Mouse (Mus musculus) heart, postnatal 0 days (tissue): Measurements from ENCODE around the gene Armcx5. TPM values are rescaled to one million over a fixed set of nuclear protein-coding genes. Genes with fewer than 3 reads are reported as not detected.
"Not testable (repeated sequence)": the region's sequence is repeated elsewhere in the genome, so short reads cannot be mapped to it uniquely, and the experiment has no call there.

Source experiments
- ATAC-seq: fragments of 200-750 bp; cut with Nextera tagmentation; 2 replicates; pipeline ENCODE4 v1.8.0; 2017; ENCODE audit warnings: low read depth, moderate number of reproducible peaks, moderate library complexity; ENCODE audit not compliant: insufficient read depth
- DNase-seq: peaks from one replicate; pipeline ENCODE4 v3.0.0-alpha.2; 2016; ENCODE audit warnings: low spot score
- H3K27ac ChIP-seq: fragments of 300-500 bp; sonication (generic); 2 replicates; pipeline ENCODE4 v1.5.1; 2014; ENCODE audit warnings: low read depth, mild to moderate bottlenecking
- H3K27me3 ChIP-seq: fragments of 300-500 bp; sonication (generic); 2 replicates; pipeline ENCODE4 v1.6.1; 2014; ENCODE audit warnings: low read length, mixed read lengths; ENCODE audit not compliant: control insufficient read depth, insufficient read depth
- H3K36me3 ChIP-seq: fragments of 300-500 bp; sonication (generic); replicated peaks from 2 replicates; pipeline ENCODE4 v1.6.1; 2014; ENCODE audit warnings: low read length, mixed read lengths; ENCODE audit not compliant: control insufficient read depth, insufficient read depth
- H3K4me1 ChIP-seq: fragments of 300-500 bp; sonication (generic); 2 replicates; pipeline ENCODE4 v1.6.1; 2014; ENCODE audit warnings: antibody characterized with exemption; ENCODE audit not compliant: control insufficient read depth, insufficient read depth
- H3K4me2 ChIP-seq: fragments of 300-500 bp; sonication (generic); 2 replicates; pipeline ENCODE4 v1.6.1; 2014; ENCODE audit warnings: low read depth, mild to moderate bottlenecking, low read length, moderate library complexity
- H3K4me3 ChIP-seq: fragments of 300-500 bp; sonication (generic); 2 replicates; pipeline ENCODE4 v1.5.1; 2014; ENCODE audit warnings: low read depth, low read length
- H3K9ac ChIP-seq: fragments of 300-500 bp; sonication (generic); replicated peaks from 2 replicates; pipeline ENCODE4 v1.6.1; 2014; ENCODE audit warnings: low read depth, low read length, mixed read lengths
- H3K9me3 ChIP-seq: fragments of 300-500 bp; sonication (generic); replicated peaks from 2 replicates; pipeline ENCODE4 v1.6.1; 2016; ENCODE audit warnings: low read length; ENCODE audit not compliant: control insufficient read depth
- CTCF ChIP-seq: IDR thresholded peaks from 2 replicates; pipeline ENCODE4 v1.5.1; 2016; ENCODE audit warnings: antibody characterized with exemption, control low read depth, low read depth
- EP300 ChIP-seq: IDR thresholded peaks from 2 replicates; pipeline ENCODE4 v1.6.1; 2016; ENCODE audit warnings: antibody characterized with exemption, low read depth
- WGBS: fragments of 180-500 bp; shearing (Covaris S2); extraction: QIAGEN DNeasy Blood & Tissue Kit; methylation state at CpG from one replicate; pipeline ENCODE4 v1.1.7; 2014; 5-methylcytosine and 5-hydroxymethylcytosine counted together
- polyA plus RNA-seq: library from polyadenylated mRNA; unstranded; fragments of >200 nt; fragmentation: Nextera tagmentation; extraction: Ambion mirVana; gene quantifications from 2 replicates; pipeline ENCODE4 v1.2.1, GENCODE M21; 2015
- total RNA-seq: library from RNA; depleted of rRNA; stranded (reverse); fragments of >200 nt; gene quantifications from 2 replicates; pipeline ENCODE4 v1.2.3, GENCODE M21; 2014; ENCODE audit warnings: low replicate concordance

The Armcx5 gene
- total and polyA plus RNA-seq, 2 experiments from 2014 or later, result 4.8 to 12.3 TPM

DNA sequence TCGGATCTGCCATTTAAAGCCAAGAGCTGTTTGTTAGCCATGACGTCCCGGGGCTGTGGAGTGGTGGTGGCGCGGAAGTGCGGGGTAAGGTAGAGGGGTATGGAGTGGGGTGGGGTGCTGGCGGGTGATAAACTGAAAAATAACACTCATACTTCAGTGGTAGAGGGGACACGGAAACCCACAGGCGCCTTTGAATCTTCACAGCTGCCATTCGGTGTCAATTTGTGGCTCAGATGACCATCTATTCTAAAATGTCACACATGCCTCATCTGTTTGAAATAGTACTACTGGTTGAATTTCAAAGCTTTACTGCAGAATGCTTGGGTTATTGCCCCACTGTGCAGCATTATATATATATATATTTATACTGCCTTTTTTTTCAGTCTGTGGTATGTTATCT lies 17.4 kb upstream of the Armcx5 start, which contains the start of gene Tmsb15a:
Gene Tmsb15a, minus strand, starts transcription at position 101 of the 400 bp plus-strand sequence.
- no peak within 1 kb of the TSS for H3K27ac ChIP-seq
- no peaks in the 10 kb centered on the region for H3K27me3 ChIP-seq
- H3K36me3 ChIP-seq, result no peaks in the 10 kb centered on the region
- TF ChIP-seq EP300 (no peak), CTCF (no peak)
- ATAC-seq, result no peak
- H3K4me1 ChIP-seq, result no peaks in the 10 kb centered on the region
- DNase-seq, result no peak
- H3K4me2 ChIP-seq, result no peak within 1 kb of the TSS
- no peak within 1 kb of the TSS for H3K9ac ChIP-seq
- H3K9me3 ChIP-seq, result no peaks in the 10 kb centered on the region
- H3K4me3 ChIP-seq, result no peak within 1 kb of the TSS
- 84% methylated on average over 10 of the region's 10 CpGs for WGBS

DNA sequence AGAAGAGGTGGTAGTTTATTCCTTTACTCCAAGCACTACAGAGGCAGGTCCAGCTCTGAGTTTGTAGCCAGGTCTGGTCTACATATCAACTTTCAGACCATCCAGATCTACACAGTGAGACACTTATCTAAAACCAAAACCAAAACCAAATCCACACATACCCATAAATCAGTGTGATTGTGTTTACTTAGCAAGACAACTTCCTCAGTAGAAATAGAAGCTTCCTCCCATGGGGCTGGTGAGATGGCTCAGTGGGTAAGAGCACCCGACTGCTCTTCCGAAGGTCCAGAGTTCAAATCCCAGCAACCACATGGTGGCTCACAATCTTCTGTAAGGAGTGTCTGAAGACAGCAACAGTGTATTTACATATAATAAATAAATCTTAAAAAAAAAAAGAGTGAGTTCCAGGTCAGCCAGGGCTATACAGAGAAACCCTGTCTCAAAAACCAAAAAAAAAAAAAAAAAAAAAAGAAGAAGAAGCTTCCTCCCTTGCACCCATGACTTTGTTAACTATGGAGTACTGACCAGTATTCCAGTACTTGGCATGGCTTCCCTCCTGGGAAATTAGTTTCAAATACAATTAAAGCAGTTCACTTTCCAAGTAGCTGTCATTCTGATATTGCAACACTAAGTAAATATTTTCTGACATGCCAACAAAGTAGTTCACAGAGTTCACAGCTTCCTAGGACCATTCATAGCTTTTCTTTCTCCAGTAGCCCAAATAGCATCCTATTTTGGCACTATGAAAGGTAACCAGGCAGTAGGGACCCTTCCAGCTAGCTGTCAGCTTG lies 3.6 kb upstream of the Armcx5 start:
- Histone ChIP-seq H3K27ac (no peak overlapping the region), H3K4me3 (no peak overlapping the region), H3K9me3 (no peaks in the 10 kb centered on the region), H3K4me2 (no peak overlapping the region), H3K9ac (no peak overlapping the region), H3K36me3 (no peaks in the 10 kb centered on the region), H3K4me1 (no peaks in the 10 kb centered on the region), H3K27me3 (no peaks in the 10 kb centered on the region)
- TF ChIP-seq CTCF, result no peak
- TF ChIP-seq EP300, result no peak
- WGBS, result 79% methylated on average over 2 of the region's 2 CpGs
- no peak for ATAC-seq
- DNase-seq, result no peak

DNA sequence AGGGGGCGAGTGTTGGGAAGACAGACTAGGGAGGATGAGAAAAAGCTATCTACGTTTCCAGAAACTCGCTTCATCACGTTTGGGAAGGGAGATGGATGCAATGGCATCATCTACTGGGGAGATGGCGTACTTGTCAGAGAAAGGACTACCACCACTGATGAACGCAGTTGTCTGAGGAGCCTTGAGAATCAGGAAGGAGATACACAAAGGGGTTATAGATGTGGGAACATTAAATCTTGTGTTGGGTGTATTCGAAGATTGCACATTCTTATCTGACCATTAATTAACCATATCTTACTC lies 473 bp downstream of the Armcx5 start:
- H3K4me3 ChIP-seq, result peak overlapping the region; percentile 64
- peaks cover 3% of the 10 kb centered on the region for H3K36me3 ChIP-seq
- no peaks in the 10 kb centered on the region for H3K27me3 ChIP-seq
- H3K27ac ChIP-seq, result peak overlapping the region; percentile 85
- H3K9me3 ChIP-seq, result no peaks in the 10 kb centered on the region
- no peaks in the 10 kb centered on the region for H3K4me1 ChIP-seq
- ATAC-seq (no peak; the same call in 1 of the 2 replicates), DNase-seq (no peak)
- peak overlapping the region; percentile 64 for H3K9ac ChIP-seq
- H3K4me2 ChIP-seq, result peak overlapping the region; percentile 62
- no peak for TF ChIP-seq EP300
- TF ChIP-seq CTCF, result no peak
- WGBS, result 18% methylated on average over 7 of the region's 7 CpGs

DNA sequence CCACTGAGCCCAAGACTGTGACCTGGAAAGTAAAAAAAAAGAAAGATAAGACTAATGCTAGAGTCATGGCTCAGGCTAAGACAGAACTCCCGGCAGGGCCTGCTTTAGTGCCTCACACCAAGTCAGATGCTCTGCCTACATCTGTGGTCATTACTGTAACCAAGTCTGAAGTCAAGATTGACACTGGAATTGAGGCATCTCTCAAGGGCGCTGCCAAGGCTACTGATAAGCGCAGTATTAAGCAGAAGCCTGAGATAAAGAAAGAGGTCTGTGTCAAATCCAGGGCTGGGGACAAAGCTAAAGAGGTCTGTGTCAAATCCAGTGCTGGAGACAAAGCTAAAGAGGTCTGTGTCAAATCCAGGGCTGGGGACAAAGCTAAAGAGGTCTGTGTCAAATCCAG lies 2.8 kb downstream of the Armcx5 start:
- not testable (repeated sequence) for DNase-seq, H3K4me3 ChIP-seq, H3K4me2 ChIP-seq, H3K27me3 ChIP-seq, H3K4me1 ChIP-seq, ATAC-seq, H3K36me3 ChIP-seq, H3K9ac ChIP-seq, H3K27ac ChIP-seq, H3K9me3 ChIP-seq
- WGBS, result 59% methylated on average over 3 of the region's 3 CpGs

DNA sequence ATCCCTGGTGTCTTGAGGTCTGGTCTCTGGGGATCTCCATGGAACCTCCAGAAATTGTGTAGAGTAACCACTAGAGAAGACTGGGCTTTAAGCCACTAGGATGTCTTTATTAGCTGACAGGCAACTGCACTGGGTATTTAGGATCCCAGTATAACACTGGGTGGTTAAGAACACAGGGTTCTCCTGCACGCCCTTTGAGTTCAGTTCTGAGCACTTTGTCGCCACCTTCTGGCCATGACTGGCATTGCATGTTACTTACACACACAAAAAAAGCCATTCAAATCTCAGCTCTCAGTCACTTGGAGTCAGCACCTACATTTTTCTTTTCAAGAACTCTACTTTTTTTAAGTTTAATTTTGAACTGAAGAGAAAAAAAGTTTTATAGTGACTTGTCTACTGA lies 10.3 kb downstream of the Armcx5 start:
- ATAC-seq, result no peak; the same call in 1 of the 2 replicates
- WGBS, result 0% methylated on average over 2 of the region's 2 CpGs
- Histone ChIP-seq H3K27ac (no peak overlapping the region), H3K4me3 (no peak overlapping the region), H3K9me3 (no peaks in the 10 kb centered on the region), H3K4me2 (no peak overlapping the region), H3K4me1 (no peaks in the 10 kb centered on the region), H3K27me3 (no peaks in the 10 kb centered on the region), H3K9ac (no peak overlapping the region), H3K36me3 (peaks cover 12% of the 10 kb centered on the region; the same call in 1 of the 2 replicates)
- no peak for TF ChIP-seq EP300
- peak; percentile 77 for TF ChIP-seq CTCF
- DNase-seq, result peak; percentile 53

DNA sequence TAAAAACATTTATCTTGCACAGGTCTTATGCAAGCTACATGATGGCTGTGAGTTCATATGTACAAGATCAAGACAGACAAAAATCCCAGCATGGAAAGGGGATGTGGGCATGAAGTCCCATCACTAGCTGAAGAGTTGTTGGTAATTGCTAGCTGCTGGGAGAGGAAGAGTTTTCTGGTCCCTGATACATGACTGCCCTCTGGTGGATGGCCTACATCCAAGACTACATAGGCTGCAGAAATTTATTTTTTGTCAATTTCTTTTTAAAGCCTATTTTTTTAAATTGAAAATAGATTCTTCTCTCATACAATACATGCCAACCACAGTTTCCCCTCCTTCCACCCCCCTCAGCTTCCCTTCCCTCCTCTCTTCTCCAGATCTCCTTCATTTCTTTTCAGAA lies 19.2 kb downstream of the Armcx5 start:
- no peak overlapping the region for H3K4me2 ChIP-seq
- H3K36me3 ChIP-seq, result peaks cover 4% of the 10 kb centered on the region; the same call in 1 of the 2 replicates
- peak; percentile 35 for DNase-seq
- H3K9me3 ChIP-seq, result no peaks in the 10 kb centered on the region
- no peak overlapping the region for H3K27ac ChIP-seq
- H3K9ac ChIP-seq, result no peak overlapping the region
- ATAC-seq, result no peak
- peak; percentile 56 for TF ChIP-seq CTCF
- no peak for TF ChIP-seq EP300
- H3K4me3 ChIP-seq, result no peak overlapping the region
- no peaks in the 10 kb centered on the region for H3K27me3 ChIP-seq
- no peaks in the 10 kb centered on the region for H3K4me1 ChIP-seq
